Mouse (Mus musculus) hindbrain, embryonic 14.5 days (tissue): ENCODE measurements around the gene Tsks. TPM values are rescaled to one million over a fixed set of nuclear protein-coding genes. Genes with fewer than 3 reads are reported as not detected.

ENCODE experiments used
- ATAC-seq: fragments of 200-750 bp; cut with Nextera tagmentation; 2 replicates; pipeline ENCODE4 v1.8.0; 2017; ENCODE audit warnings: moderate number of reproducible peaks, mild to moderate bottlenecking, moderate TSS enrichment, moderate library complexity; ENCODE audit not compliant: low FRiP score
- DNase-seq: peaks from one replicate; pipeline ENCODE4 v3.0.0-alpha.2; 2015; ENCODE audit warnings: low spot score
- H3K27ac ChIP-seq: fragments of 300-500 bp; sonication (generic); 2 replicates; pipeline ENCODE4 v1.5.1; 2014; ENCODE audit warnings: mild to moderate bottlenecking, moderate library complexity
- H3K27me3 ChIP-seq: fragments of 300-500 bp; sonication (generic); 2 replicates; pipeline ENCODE4 v1.6.1; 2014; ENCODE audit warnings: mild to moderate bottlenecking, low read length, mixed read lengths; ENCODE audit not compliant: control insufficient read depth, insufficient read depth
- H3K36me3 ChIP-seq: fragments of 300-500 bp; sonication (generic); replicated peaks from 2 replicates; pipeline ENCODE4 v1.6.1; 2014; ENCODE audit not compliant: control insufficient read depth, insufficient read depth
- H3K4me1 ChIP-seq: fragments of 300-500 bp; sonication (generic); replicated peaks from 2 replicates; pipeline ENCODE4 v1.6.1; 2014; ENCODE audit warnings: antibody characterized with exemption, low read length, mixed read lengths; ENCODE audit not compliant: control insufficient read depth, insufficient read depth
- H3K4me2 ChIP-seq: fragments of 300-500 bp; sonication (generic); replicated peaks from 2 replicates; pipeline ENCODE4 v1.6.1; 2014; ENCODE audit warnings: mild to moderate bottlenecking, moderate library complexity
- H3K4me3 ChIP-seq: fragments of 300-500 bp; sonication (generic); replicated peaks from 2 replicates; pipeline ENCODE4 v1.5.1; 2014; ENCODE audit warnings: mild to moderate bottlenecking, low read length
- H3K9ac ChIP-seq: fragments of 300-500 bp; sonication (generic); 2 replicates; pipeline ENCODE4 v1.6.1; 2014
- H3K9me3 ChIP-seq: fragments of 300-500 bp; sonication (generic); 2 replicates; pipeline ENCODE4 v1.6.1; 2016; ENCODE audit warnings: low read length; ENCODE audit not compliant: control insufficient read depth
- WGBS: fragments of 180-500 bp; shearing (Covaris S2); extraction: QIAGEN DNeasy Blood & Tissue Kit; methylation state at CpG from one replicate; pipeline ENCODE4 v1.1.7; 2014; 5-methylcytosine and 5-hydroxymethylcytosine counted together
- polyA plus RNA-seq: library from polyadenylated mRNA; unstranded; fragments of >200 nt; fragmentation: Nextera tagmentation; extraction: Ambion mirVana; gene quantifications from 2 replicates; pipeline ENCODE4 v1.2.1, GENCODE M21; 2014

The Tsks gene
- polyA plus RNA-seq, result 0.14 and 0.33 TPM in 2 replicates

GRCm38 (mm10) chr7:44942904-44943303, at the start of gene Tsks:
Gene Tsks (plus strand): TSS chr7:44943204.
- DNase-seq (no peak), ATAC-seq (no peak)
- Histone ChIP-seq H3K9me3 (no peaks in the 10 kb centered on the region), H3K27me3 (no peaks in the 10 kb centered on the region), H3K9ac (no peak within 1 kb of the TSS), H3K36me3 (no peaks in the 10 kb centered on the region), H3K4me2 (no peak within 1 kb of the TSS), H3K27ac (no peak within 1 kb of the TSS), H3K4me1 (no peaks in the 10 kb centered on the region), H3K4me3 (no peak within 1 kb of the TSS)
- 75% methylated on average over 7 of the region's 7 CpGs for WGBS

GRCm38 (mm10) chr7:44894175-44894574, 48.8 kb upstream of the Tsks start:
- peaks cover 16% of the 10 kb centered on the region for H3K36me3 ChIP-seq
- H3K4me1 ChIP-seq, result peaks cover 53% of the 10 kb centered on the region
- no peaks in the 10 kb centered on the region for H3K27me3 ChIP-seq
- H3K27ac ChIP-seq, result peak overlapping the region; percentile 96
- DNase-seq (no peak), ATAC-seq (no peak)
- no peak overlapping the region for H3K4me2 ChIP-seq
- H3K4me3 ChIP-seq, result no peak overlapping the region
- H3K9me3 ChIP-seq, result no peaks in the 10 kb centered on the region
- no peak overlapping the region for H3K9ac ChIP-seq
- 89% methylated on average over 3 of the region's 3 CpGs for WGBS

- Histone ChIP-seq H3K4me2 (peak overlapping the region; percentile 61), H3K27ac (peak overlapping the region; percentile 91), H3K36me3 (peaks cover 20% of the 10 kb centered on the region), H3K4me1 (peaks cover 52% of the 10 kb centered on the region), H3K4me3 (peak overlapping the region; percentile 51), H3K27me3 (no peaks in the 10 kb centered on the region), H3K9me3 (no peaks in the 10 kb centered on the region), H3K9ac (peak overlapping the region; percentile 38)
- ATAC-seq (no peak), DNase-seq (no peak)
- 17% methylated on average over 7 of the region's 7 CpGs for WGBS
Measured at GRCm38 (mm10) chr7:44895206-44895592, 47.8 kb upstream of the Tsks start.

- Histone ChIP-seq H3K9ac (peak within 1 kb of the TSS; percentile 64), H3K4me3 (peak within 1 kb of the TSS; percentile 51), H3K4me1 (peaks cover 46% of the 10 kb centered on the region), H3K36me3 (peaks cover 21% of the 10 kb centered on the region), H3K4me2 (peak within 1 kb of the TSS; percentile 61), H3K9me3 (no peaks in the 10 kb centered on the region), H3K27me3 (no peaks in the 10 kb centered on the region), H3K27ac (peak within 1 kb of the TSS; percentile 91)
- DNase-seq, result peak; percentile 94
- WGBS, result under 1% methylated on average over 34 of the region's 34 CpGs
- peak; percentile 78 for ATAC-seq
Measured at GRCm38 (mm10) chr7:44895593-44896434, 47.2 kb upstream of the Tsks start, which contains the start of gene Fuz. Gene Fuz (plus strand): TSS chr7:44896079.

- DNase-seq (no peak), ATAC-seq (no peak)
- H3K4me3 ChIP-seq, result peak overlapping the region; percentile 51
- H3K4me2 ChIP-seq, result peak overlapping the region; percentile 61
- WGBS, result 31% methylated on average over 10 of the region's 10 CpGs
- no peaks in the 10 kb centered on the region for H3K27me3 ChIP-seq
- H3K4me1 ChIP-seq, result peaks cover 44% of the 10 kb centered on the region
- peaks cover 25% of the 10 kb centered on the region for H3K36me3 ChIP-seq
- peak overlapping the region; percentile 91 for H3K27ac ChIP-seq
- peak overlapping the region; percentile 64 for H3K9ac ChIP-seq
- H3K9me3 ChIP-seq, result no peaks in the 10 kb centered on the region
Measured at GRCm38 (mm10) chr7:44896499-44896898, 46.5 kb upstream of the Tsks start.

- no peak overlapping the region for H3K4me3 ChIP-seq
- no peaks in the 10 kb centered on the region for H3K9me3 ChIP-seq
- WGBS, result 34% methylated on average over 18 of the region's 19 CpGs
- H3K4me1 ChIP-seq, result peaks cover 36% of the 10 kb centered on the region
- no peak overlapping the region for H3K9ac ChIP-seq
- ATAC-seq (no peak), DNase-seq (no peak)
- H3K27ac ChIP-seq, result no peak overlapping the region
- peaks cover 46% of the 10 kb centered on the region for H3K36me3 ChIP-seq
- no peaks in the 10 kb centered on the region for H3K27me3 ChIP-seq
- no peak overlapping the region for H3K4me2 ChIP-seq
Measured at GRCm38 (mm10) chr7:44898607-44899006, 44.4 kb upstream of the Tsks start.

- H3K4me1 ChIP-seq, result peaks cover 19% of the 10 kb centered on the region
- WGBS, result 84% methylated on average over 11 of the region's 11 CpGs
- H3K9ac ChIP-seq, result no peak overlapping the region
- H3K36me3 ChIP-seq, result peaks cover 66% of the 10 kb centered on the region
- no peak for DNase-seq
- H3K9me3 ChIP-seq, result no peaks in the 10 kb centered on the region
- ATAC-seq, result no peak
- H3K27me3 ChIP-seq, result no peaks in the 10 kb centered on the region
- no peak overlapping the region for H3K4me2 ChIP-seq
- H3K27ac ChIP-seq, result no peak overlapping the region
- no peak overlapping the region for H3K4me3 ChIP-seq
Measured at GRCm38 (mm10) chr7:44900632-44901031, 42.4 kb upstream of the Tsks start.

- WGBS, result 17% methylated on average over 21 of the region's 21 CpGs
- DNase-seq (peak; percentile 41), ATAC-seq (no peak)
- Histone ChIP-seq H3K4me2 (peak overlapping the region; percentile 39), H3K27me3 (no peaks in the 10 kb centered on the region), H3K9ac (0 out of 2 replicates have a peak overlapping the region, but pooled peaks have one; percentile 16), H3K4me1 (peaks cover 18% of the 10 kb centered on the region), H3K9me3 (no peaks in the 10 kb centered on the region), H3K27ac (peak overlapping the region; percentile 26; the same call in 1 of the 2 replicates), H3K36me3 (peaks cover 73% of the 10 kb centered on the region), H3K4me3 (no peak overlapping the region; the same call in 1 of the 2 replicates)
Measured at GRCm38 (mm10) chr7:44901230-44901722, 41.7 kb upstream of the Tsks start.

- Histone ChIP-seq H3K27me3 (no peaks in the 10 kb centered on the region), H3K27ac (no peak overlapping the region), H3K9ac (no peak overlapping the region), H3K4me3 (no peak overlapping the region), H3K36me3 (peaks cover 99% of the 10 kb centered on the region), H3K4me2 (no peak overlapping the region), H3K9me3 (no peaks in the 10 kb centered on the region), H3K4me1 (peaks cover 7% of the 10 kb centered on the region; the same call in 1 of the 2 replicates)
- 91% methylated on average over 20 of the region's 20 CpGs for WGBS
- DNase-seq (no peak), ATAC-seq (no peak)
Measured at GRCm38 (mm10) chr7:44905430-44905829, 37.6 kb upstream of the Tsks start.
